Mouse (Mus musculus) neural tube, embryonic 14.5 days (tissue): ENCODE results near the gene Snx9. TPM values are rescaled to one million over a fixed set of nuclear protein-coding genes. Genes with fewer than 3 reads are reported as not detected.

Experiments used
- ATAC-seq: fragments of 200-750 bp; cut with Nextera tagmentation; 2 replicates; pipeline ENCODE4 v1.8.0; 2017; ENCODE audit warnings: low read depth, mild to moderate bottlenecking, moderate TSS enrichment, moderate library complexity
- H3K27ac ChIP-seq: fragments of 300-500 bp; sonication (generic); 2 replicates; pipeline ENCODE4 v1.5.1; 2014; ENCODE audit warnings: low read depth, mild to moderate bottlenecking, control low read depth, low read length, moderate library complexity, mixed read lengths
- H3K27me3 ChIP-seq: fragments of 300-500 bp; sonication (generic); 2 replicates; pipeline ENCODE4 v1.6.1; 2014; ENCODE audit warnings: low read length; ENCODE audit not compliant: control insufficient read depth, insufficient read depth
- H3K36me3 ChIP-seq: fragments of 300-500 bp; sonication (generic); 2 replicates; pipeline ENCODE4 v1.6.1; 2014; ENCODE audit warnings: low read length, mixed read lengths; ENCODE audit not compliant: control insufficient read depth, insufficient read depth
- H3K4me1 ChIP-seq: fragments of 300-500 bp; sonication (generic); 2 replicates; pipeline ENCODE4 v1.6.1; 2014; ENCODE audit warnings: low read length; ENCODE audit not compliant: control insufficient read depth, insufficient read depth
- H3K4me2 ChIP-seq: fragments of 300-500 bp; sonication (generic); 2 replicates; pipeline ENCODE4 v1.6.1; 2014; ENCODE audit warnings: mild to moderate bottlenecking, low read depth, low read length, control low read depth
- H3K4me3 ChIP-seq: fragments of 300-500 bp; sonication (generic); 2 replicates; pipeline ENCODE4 v1.5.1; 2014; ENCODE audit warnings: low read depth, low read length, control low read depth, mixed read lengths
- H3K9ac ChIP-seq: fragments of 300-500 bp; sonication (generic); replicated peaks from 2 replicates; pipeline ENCODE4 v1.6.1; 2014; ENCODE audit warnings: low read depth, mild to moderate bottlenecking, control low read depth, low read length, mixed read lengths
- H3K9me3 ChIP-seq: fragments of 300-500 bp; sonication (generic); 2 replicates; pipeline ENCODE4 v1.6.1; 2016; ENCODE audit warnings: low read length; ENCODE audit not compliant: control insufficient read depth
- WGBS: fragments of 180-500 bp; shearing (Covaris S2); extraction: QIAGEN DNeasy Blood & Tissue Kit; methylation state at CpG from one replicate; pipeline ENCODE4 v1.1.7; 2014; 5-methylcytosine and 5-hydroxymethylcytosine counted together
- polyA plus RNA-seq: library from polyadenylated mRNA; unstranded; fragments of >200 nt; fragmentation: Nextera tagmentation; extraction: Ambion mirVana; gene quantifications from 2 replicates; pipeline ENCODE4 v1.2.1, GENCODE M21; 2014

The Snx9 gene
- polyA plus RNA-seq, 1 experiment from 2014 or later: 6.1 TPM

DNA sequence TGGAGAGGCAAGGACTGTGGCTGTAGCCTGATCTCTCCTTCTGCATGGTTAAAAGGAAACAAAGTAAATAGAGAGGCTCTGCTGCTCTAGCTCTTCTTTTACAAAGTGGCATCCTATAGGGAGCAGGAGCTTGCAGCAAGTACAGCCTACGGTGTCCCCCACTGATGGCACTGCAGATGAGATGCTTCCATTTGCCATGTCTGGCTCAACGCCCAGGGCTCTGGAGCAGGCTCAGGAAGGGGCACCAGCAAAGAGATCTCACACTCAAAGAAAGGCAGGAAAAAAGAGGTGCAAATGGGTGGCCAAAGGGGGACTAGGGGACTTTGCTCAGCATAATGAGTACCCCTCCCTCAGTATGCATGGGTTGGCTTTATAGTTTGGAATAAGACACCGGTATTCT lies 7.0 kb upstream of the Snx9 start:
- Histone ChIP-seq H3K4me1 (no peaks in the 10 kb centered on the region), H3K27me3 (no peaks in the 10 kb centered on the region), H3K36me3 (no peaks in the 10 kb centered on the region), H3K9ac (no peak overlapping the region), H3K27ac (no peak overlapping the region), H3K9me3 (no peaks in the 10 kb centered on the region), H3K4me2 (no peak overlapping the region), H3K4me3 (no peak overlapping the region)
- 85% methylated on average over 3 of the region's 3 CpGs for WGBS
- no peak for ATAC-seq

DNA sequence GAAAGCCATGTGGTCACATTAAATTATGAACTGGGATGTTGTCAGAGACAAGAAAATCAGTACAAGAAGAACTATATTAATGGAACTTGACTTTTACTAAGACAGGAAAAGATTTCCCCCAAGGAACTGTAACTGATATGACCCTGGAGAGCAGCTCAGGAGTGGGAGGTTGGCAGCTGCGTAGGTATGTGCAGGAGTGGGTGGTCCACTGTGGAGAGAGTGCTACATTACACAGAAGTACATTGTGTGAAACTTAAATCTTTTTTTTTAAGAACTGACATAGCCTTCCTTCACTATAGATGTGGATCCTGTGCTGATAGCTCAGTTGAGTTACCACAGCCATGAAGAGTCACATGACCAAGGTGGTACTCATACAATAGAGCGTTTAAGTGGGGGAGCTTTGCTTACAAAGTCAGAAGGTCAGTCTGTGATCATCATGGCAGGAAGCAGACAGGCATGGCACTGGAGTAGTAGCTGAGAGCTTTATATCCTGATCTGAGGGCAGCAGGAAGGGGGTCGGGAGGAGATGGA lies 6.3 kb upstream of the Snx9 start:
- WGBS: 85% methylated on average over 3 of the region's 3 CpGs
- ATAC-seq: no peak
- no peak overlapping the region for H3K27ac ChIP-seq
- H3K4me2 ChIP-seq: no peak overlapping the region
- no peaks in the 10 kb centered on the region for H3K4me1 ChIP-seq
- no peaks in the 10 kb centered on the region for H3K27me3 ChIP-seq
- no peak overlapping the region for H3K9ac ChIP-seq
- H3K9me3 ChIP-seq: no peaks in the 10 kb centered on the region
- H3K36me3 ChIP-seq: no peaks in the 10 kb centered on the region
- no peak overlapping the region for H3K4me3 ChIP-seq

DNA sequence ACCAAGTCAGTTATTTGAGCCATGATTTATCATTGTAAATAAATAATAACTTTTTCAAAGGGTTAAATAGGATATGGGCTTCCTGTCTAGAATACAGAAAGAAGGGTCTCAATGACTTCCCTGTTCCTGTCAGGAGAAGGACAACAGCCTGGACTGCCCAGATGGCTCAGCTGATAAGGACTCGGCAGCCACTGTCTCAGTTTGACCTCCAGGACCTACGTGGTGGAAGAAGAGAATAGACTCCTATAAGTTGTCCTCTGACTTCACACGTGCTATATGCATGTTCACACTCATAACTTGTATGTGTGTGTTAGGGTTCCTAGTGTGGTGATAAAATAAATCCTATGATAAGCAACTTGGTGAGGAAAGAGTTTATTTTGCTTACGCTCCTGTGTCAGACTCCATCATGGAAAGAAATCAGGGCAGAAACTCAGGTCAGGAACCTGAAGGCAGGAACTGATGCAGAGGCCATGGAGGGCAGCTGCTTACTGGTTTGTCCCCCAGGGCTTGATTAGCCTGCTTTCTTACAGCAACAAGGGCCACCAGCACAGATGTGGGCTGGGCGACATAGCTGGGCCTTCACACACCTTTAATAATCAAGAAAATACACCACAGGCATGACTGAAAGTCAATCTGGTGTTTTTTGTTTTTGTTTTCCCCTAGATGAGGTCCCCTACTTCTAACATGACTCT lies 1.4 kb upstream of the Snx9 start:
- H3K9ac ChIP-seq: no peak overlapping the region
- no peak for ATAC-seq
- H3K4me3 ChIP-seq: no peak overlapping the region
- H3K9me3 ChIP-seq: no peaks in the 10 kb centered on the region
- peaks cover 6% of the 10 kb centered on the region; the same call in 1 of the 2 replicates for H3K4me1 ChIP-seq
- no peak overlapping the region for H3K27ac ChIP-seq
- H3K27me3 ChIP-seq: no peaks in the 10 kb centered on the region
- 84% methylated on average over 5 of the region's 5 CpGs for WGBS
- no peak overlapping the region; the same call in 1 of the 2 replicates for H3K4me2 ChIP-seq
- H3K36me3 ChIP-seq: no peaks in the 10 kb centered on the region

DNA sequence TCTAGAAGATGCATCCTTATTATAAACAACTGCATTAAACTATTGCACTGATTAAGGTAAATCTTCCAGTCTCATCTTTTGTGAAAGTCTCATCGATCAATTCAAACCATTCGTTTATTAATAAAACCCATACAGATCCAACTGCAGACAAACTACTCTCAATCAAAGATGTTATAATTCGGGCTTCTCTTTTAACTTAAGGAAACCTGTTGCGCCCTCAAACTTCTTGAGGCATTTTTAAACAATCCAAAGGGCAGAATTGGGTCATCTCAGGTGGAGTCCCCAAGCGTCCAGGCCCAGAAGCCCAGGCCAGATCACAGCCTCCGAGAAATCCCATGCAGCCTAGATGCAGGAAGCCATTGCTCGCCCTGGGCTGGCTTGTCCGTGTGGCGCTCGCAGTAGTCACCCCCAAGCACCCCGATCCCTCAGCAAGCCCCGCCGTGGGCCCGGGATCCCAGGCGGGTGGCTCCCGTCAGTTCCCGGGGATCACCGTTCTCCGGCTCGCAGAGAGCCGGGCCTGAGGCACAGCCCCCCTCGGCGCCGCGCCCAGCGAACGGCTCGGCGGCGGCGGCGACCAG lies 490 bp upstream of the Snx9 start:
- Histone ChIP-seq H3K27me3 (no peaks in the 10 kb centered on the region), H3K36me3 (no peaks in the 10 kb centered on the region), H3K4me3 (peak overlapping the region; percentile 74), H3K4me2 (peak overlapping the region; percentile 70), H3K27ac (peak overlapping the region; percentile 90), H3K9me3 (no peaks in the 10 kb centered on the region), H3K4me1 (peaks cover 6% of the 10 kb centered on the region; the same call in 1 of the 2 replicates), H3K9ac (peak overlapping the region; percentile 91)
- ATAC-seq: peak; percentile 73
- 8% methylated on average over 25 of the region's 32 CpGs for WGBS

DNA sequence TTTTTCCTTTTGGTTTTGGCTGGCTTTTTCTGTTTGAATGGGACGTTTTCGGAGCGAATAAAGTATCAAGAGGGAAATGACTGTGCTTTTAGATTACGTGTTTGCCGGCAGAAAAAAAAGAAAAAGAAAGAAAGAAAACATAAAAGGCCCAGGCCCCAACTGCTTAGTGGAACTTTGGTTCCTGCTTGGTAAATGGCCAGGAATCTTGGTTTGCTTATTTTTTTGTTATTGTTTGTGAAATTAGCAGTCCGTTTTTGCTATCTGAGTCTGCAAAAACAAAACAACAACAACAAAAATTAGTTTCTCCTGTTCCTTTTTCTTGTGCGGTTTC lies 779 bp downstream of the Snx9 start:
- Histone ChIP-seq H3K9ac (peak overlapping the region; percentile 91), H3K4me3 (peak overlapping the region; percentile 74), H3K4me2 (peak overlapping the region; percentile 70), H3K9me3 (no peaks in the 10 kb centered on the region), H3K4me1 (peaks cover 6% of the 10 kb centered on the region; the same call in 1 of the 2 replicates), H3K27me3 (no peaks in the 10 kb centered on the region), H3K36me3 (no peaks in the 10 kb centered on the region), H3K27ac (peak overlapping the region; percentile 90)
- WGBS: under 1% methylated on average over 7 of the region's 7 CpGs
- no peak for ATAC-seq

DNA sequence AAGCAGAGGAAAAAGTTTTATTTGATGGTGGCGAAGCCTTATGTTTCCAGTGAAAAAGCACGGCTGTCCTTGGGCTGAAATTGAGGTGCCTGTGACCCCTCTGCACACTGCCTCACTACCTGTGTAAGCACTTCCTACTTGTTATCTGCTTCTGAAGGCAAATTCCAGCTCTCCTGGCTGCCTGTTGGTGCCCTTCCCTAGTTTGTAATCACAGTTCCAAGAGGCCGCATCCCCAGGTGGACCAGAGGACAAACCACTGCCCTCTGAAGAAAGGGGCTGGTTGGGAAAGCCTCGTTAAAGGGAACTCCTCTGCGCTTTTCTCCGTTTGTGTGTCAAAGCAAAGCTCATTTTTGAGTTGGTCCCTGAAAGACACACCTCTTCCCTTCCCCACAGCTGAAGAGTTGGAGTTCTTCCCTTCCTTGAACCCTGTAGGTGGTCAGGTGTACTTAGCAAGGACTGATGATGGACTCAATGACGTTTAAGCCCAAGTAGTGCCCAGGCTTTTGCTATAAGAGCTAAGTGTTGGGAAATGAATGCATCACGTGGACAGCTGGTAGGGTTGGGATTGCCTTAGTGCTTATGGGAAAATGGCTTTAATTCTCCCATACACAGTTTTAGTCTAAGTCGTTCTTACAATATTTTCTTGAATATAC lies 2.0 kb downstream of the Snx9 start:
- Histone ChIP-seq H3K27ac (no peak overlapping the region), H3K36me3 (no peaks in the 10 kb centered on the region), H3K4me1 (peaks cover 6% of the 10 kb centered on the region; the same call in 1 of the 2 replicates), H3K9me3 (no peaks in the 10 kb centered on the region), H3K4me2 (no peak overlapping the region), H3K27me3 (no peaks in the 10 kb centered on the region), H3K4me3 (no peak overlapping the region), H3K9ac (no peak overlapping the region)
- no peak for ATAC-seq
- WGBS: 83% methylated on average over 9 of the region's 9 CpGs

DNA sequence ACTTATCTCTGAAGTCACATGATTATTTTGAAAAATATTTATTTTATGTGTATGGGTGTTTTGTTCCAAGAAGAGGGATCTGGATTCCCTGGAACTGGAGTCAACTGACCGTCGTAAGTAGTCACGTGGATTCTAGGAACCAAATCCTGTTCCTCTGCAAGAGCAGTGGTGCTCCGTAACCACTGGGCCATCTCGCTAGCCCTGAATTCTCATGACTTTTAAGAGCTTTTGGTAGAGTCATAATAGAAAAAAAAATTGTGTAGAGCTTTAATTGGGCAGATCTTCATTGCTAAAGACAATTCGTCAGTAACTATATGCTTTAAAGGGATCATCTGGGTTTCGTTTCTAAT lies 2.5 kb downstream of the Snx9 start:
- H3K4me1 ChIP-seq: peaks cover 6% of the 10 kb centered on the region; the same call in 1 of the 2 replicates
- H3K4me2 ChIP-seq: no peak overlapping the region
- ATAC-seq: no peak
- no peaks in the 10 kb centered on the region for H3K27me3 ChIP-seq
- no peaks in the 10 kb centered on the region for H3K9me3 ChIP-seq
- H3K27ac ChIP-seq: no peak overlapping the region
- no peak overlapping the region for H3K4me3 ChIP-seq
- no peaks in the 10 kb centered on the region for H3K36me3 ChIP-seq
- WGBS: 96% methylated on average over 7 of the region's 7 CpGs
- H3K9ac ChIP-seq: no peak overlapping the region

DNA sequence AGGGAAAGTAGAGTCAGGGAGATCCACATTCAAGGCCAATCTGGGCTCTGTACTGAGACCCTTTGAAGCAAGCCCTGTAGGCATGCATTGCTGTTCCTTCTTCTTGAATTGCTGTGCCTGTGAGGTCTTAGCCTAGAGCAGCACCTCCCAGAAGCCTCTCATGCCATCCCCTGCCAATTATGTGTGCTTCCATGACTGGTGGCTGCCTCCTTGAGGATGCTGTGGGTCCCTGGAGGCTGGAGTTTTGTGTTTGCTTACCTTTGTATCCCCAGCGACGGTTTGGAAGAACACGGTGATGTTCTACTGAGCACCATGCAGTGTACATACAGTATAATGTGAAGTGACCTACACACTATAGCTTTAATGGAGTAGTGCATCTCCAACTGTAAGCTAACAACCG lies 4.2 kb downstream of the Snx9 start:
- no peak overlapping the region for H3K27ac ChIP-seq
- no peak overlapping the region for H3K9ac ChIP-seq
- no peak overlapping the region for H3K4me2 ChIP-seq
- ATAC-seq: no peak
- H3K4me1 ChIP-seq: peaks cover 12% of the 10 kb centered on the region
- H3K36me3 ChIP-seq: no peaks in the 10 kb centered on the region
- no peak overlapping the region for H3K4me3 ChIP-seq
- 82% methylated on average over 4 of the region's 4 CpGs for WGBS
- no peaks in the 10 kb centered on the region for H3K27me3 ChIP-seq
- no peaks in the 10 kb centered on the region for H3K9me3 ChIP-seq

DNA sequence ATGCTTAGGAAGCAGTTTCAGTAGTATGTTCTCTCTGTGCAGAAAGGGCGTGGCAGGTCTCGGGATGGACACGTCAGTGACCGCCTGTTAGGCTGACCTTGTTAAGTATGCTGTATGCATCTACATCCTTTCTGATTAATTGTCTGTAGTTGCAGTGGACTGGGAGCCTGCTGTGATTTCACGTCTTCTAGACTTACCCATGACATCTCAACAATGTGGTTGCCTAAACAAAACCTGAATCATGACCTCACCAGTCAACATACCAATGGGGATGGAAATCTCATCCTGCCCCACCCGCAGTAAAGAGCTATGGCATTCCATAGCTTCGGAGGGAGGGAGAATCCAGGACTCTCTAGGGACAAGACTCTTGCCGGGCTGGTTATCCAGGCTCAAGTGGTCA lies 5.0 kb downstream of the Snx9 start:
- Histone ChIP-seq H3K4me2 (no peak overlapping the region), H3K4me3 (no peak overlapping the region), H3K27ac (no peak overlapping the region), H3K9me3 (no peaks in the 10 kb centered on the region), H3K27me3 (no peaks in the 10 kb centered on the region), H3K36me3 (no peaks in the 10 kb centered on the region), H3K9ac (no peak overlapping the region), H3K4me1 (peaks cover 12% of the 10 kb centered on the region)
- ATAC-seq: no peak
- WGBS: 49% methylated on average over 8 of the region's 8 CpGs
